Comparison of ENCODE assay signal across 28 mouse cellular contexts in the genomic region with DNA sequence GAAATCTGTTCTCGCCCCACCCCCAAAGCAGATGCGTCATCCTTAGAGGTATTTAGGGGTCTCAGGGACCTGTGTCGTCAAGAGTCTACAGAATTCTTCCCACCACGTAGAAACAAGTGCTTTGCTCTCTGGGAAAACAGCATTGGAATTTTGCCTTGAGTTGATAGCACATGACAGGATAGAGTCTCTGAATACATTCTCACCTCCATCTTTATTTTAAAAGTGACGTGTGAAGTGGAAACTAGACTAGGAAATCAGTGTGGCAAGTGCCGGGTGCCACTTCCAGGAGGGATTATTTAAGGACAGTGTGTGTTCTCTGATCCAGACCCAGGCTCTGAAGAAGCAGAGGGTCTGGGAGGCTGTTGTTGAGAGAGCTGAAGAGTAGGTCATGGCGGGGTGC.
DNase-seq lines count a peak whose midpoint lies in the region; ATAC-seq and TF ChIP-seq lines count a peak whose summit lies in the region.
"Had no signal": no experiment of that assay in that cellular context is flagged by ENCODE, and none has a peak within 500 bp of the region (broad histone marks: within the 10 kb centered on the region; RNA-seq: fewer than 3 reads in every experiment).

No protein-coding gene starts in this region.

- no peak for TF ChIP-seq CTCF in layer of hippocampus, adult 2 months (conservative IDR thresholded peaks at IDR 0.05)

- H3K36me3 ChIP-seq in heart, embryonic 12.5 days, result no peaks in the 10 kb centered on the region
- 0 out of 2 replicates have a peak, but pooled peaks cover 3% of the 10 kb centered on the region for H3K36me3 ChIP-seq in embryonic facial prominence, embryonic 10.5 days (replicated peaks)
- no peaks in the 10 kb centered on the region for H3K36me3 ChIP-seq in embryonic facial prominence, embryonic 14.5 days (ENCODE audit: control insufficient read depth, insufficient read depth, low read length)
- H3K36me3 ChIP-seq: midbrain, embryonic 12.5 days; neural tube, embryonic 13.5 days had no signal

- H3K9ac ChIP-seq in heart, embryonic 12.5 days, result no peak overlapping the region
- H3K9ac ChIP-seq in embryonic facial prominence, embryonic 14.5 days (ENCODE audit: low read depth, low read length), result no peak overlapping the region
- H3K9ac ChIP-seq: forebrain, embryonic 13.5 days; hindbrain, embryonic 14.5 days; lung, embryonic 15.5 days; midbrain, embryonic 12.5 days; neural tube, embryonic 13.5 days had no signal

- H3K4me1 ChIP-seq in heart, embryonic 12.5 days (replicated peaks), result peaks cover 70% of the 10 kb centered on the region
- H3K4me1 ChIP-seq in embryonic facial prominence, embryonic 10.5 days, result peaks cover 70% of the 10 kb centered on the region
- peaks cover 24% of the 10 kb centered on the region for H3K4me1 ChIP-seq in embryonic facial prominence, embryonic 14.5 days (ENCODE audit: control insufficient read depth, insufficient read depth, low read length)

- WGBS in heart, embryonic 12.5 days, result 46% methylated on average over 7 of the region's 7 CpGs
- 81% methylated on average over 7 of the region's 7 CpGs for WGBS in embryonic facial prominence, embryonic 10.5 days
- WGBS in embryonic facial prominence, embryonic 14.5 days, result 72% methylated on average over 7 of the region's 7 CpGs

- no peak overlapping the region for H3K4me3 ChIP-seq in heart, embryonic 12.5 days
- no peak overlapping the region for H3K4me3 ChIP-seq in layer of hippocampus, adult 2 months
- H3K4me3 ChIP-seq in embryonic facial prominence, embryonic 10.5 days, result no peak overlapping the region
- no peak overlapping the region for H3K4me3 ChIP-seq in embryonic facial prominence, embryonic 14.5 days (ENCODE audit: low read depth, low read length)
- H3K4me3 ChIP-seq: erythroblast, embryonic 14.5 days; forebrain, embryonic 13.5 days; heart, adult 2 months; lung, embryonic 15.5 days; megakaryocyte, embryonic 14.5 days; midbrain, embryonic 12.5 days; neural tube, embryonic 13.5 days had no signal

- peak overlapping the region; percentile 65 for H3K27ac ChIP-seq in heart, embryonic 12.5 days (ENCODE audit: poor library complexity, severe bottlenecking)
- peak overlapping the region; percentile 79; the same call in 1 of the 2 replicates for H3K27ac ChIP-seq in layer of hippocampus, adult 2 months
- H3K27ac ChIP-seq in embryonic facial prominence, embryonic 10.5 days (replicated peaks), result peak overlapping the region; percentile 49
- H3K27ac ChIP-seq in embryonic facial prominence, embryonic 14.5 days (replicated peaks; ENCODE audit: low read depth, low read length), result peak overlapping the region; percentile 42; the same call in 1 of the 2 replicates
- H3K27ac ChIP-seq: forebrain, embryonic 13.5 days; heart, adult 2 months; hindbrain, embryonic 14.5 days; lung, embryonic 15.5 days; midbrain, embryonic 12.5 days; neural tube, embryonic 13.5 days had no signal

- no peak for DNase-seq in heart, postnatal 4 days
- no peak for DNase-seq in layer of hippocampus, adult 2 months (ENCODE audit: low spot score in 2 of 2)
- DNase-seq in layer of hippocampus, adult 8-10 months (ENCODE audit: low spot score in 2 of 2), result no peak
- DNase-seq in embryonic facial prominence, embryonic 10.5 days (ENCODE audit: low spot score), result no peak
- DNase-seq in embryonic facial prominence, embryonic 14.5 days (ENCODE audit: low spot score), result no peak
- no peak for DNase-seq in cerebellum, postnatal 14 days
- DNase-seq: adrenal gland, adult 2 months; adrenal gland, postnatal 36 days; B cell, adult 2 months; cerebellum, adult 2 months; cerebellum, postnatal 25 days; gastrocnemius, postnatal 25 days; heart, adult 2 months; kidney, adult 11 months; kidney, postnatal 25 days; lung, postnatal 4 days; thymus, adult 2 months; thymus, postnatal 36 days had no signal

- ATAC-seq in heart, embryonic 12.5 days (ENCODE audit: insufficient number of reproducible peaks, low FRiP score), result no peak
- no peak for ATAC-seq in embryonic facial prominence, embryonic 14.5 days (ENCODE audit: low read depth)
- ATAC-seq: activated CD4-positive, CD25-positive, alpha-beta regulatory T cell, adult 4 months; forebrain, embryonic 13.5 days; inflammation-experienced regulatory T-cells, adult 6 months had no signal

- H3K4me2 ChIP-seq in heart, embryonic 12.5 days, result no peak overlapping the region
- H3K4me2 ChIP-seq in embryonic facial prominence, embryonic 14.5 days (ENCODE audit: low read depth, low read length), result no peak overlapping the region
- H3K4me2 ChIP-seq: forebrain, embryonic 13.5 days; hindbrain, embryonic 14.5 days; lung, embryonic 15.5 days; midbrain, embryonic 12.5 days; neural tube, embryonic 13.5 days had no signal

- H3K27me3 ChIP-seq in heart, embryonic 12.5 days (replicated peaks), result no peaks in the 10 kb centered on the region
- no peaks in the 10 kb centered on the region for H3K27me3 ChIP-seq in embryonic facial prominence, embryonic 10.5 days (replicated peaks; ENCODE audit: low read depth, poor library complexity, severe bottlenecking)
- no peaks in the 10 kb centered on the region for H3K27me3 ChIP-seq in embryonic facial prominence, embryonic 14.5 days (replicated peaks; ENCODE audit: control insufficient read depth, insufficient read depth, low read length)
- H3K27me3 ChIP-seq: forebrain, embryonic 13.5 days; lung, embryonic 15.5 days; megakaryocyte, embryonic 14.5 days; midbrain, embryonic 12.5 days; neural tube, embryonic 13.5 days had no signal

- H3K9me3 ChIP-seq in heart, embryonic 12.5 days (replicated peaks), result no peaks in the 10 kb centered on the region
- no peaks in the 10 kb centered on the region for H3K9me3 ChIP-seq in embryonic facial prominence, embryonic 10.5 days
- no peaks in the 10 kb centered on the region for H3K9me3 ChIP-seq in embryonic facial prominence, embryonic 14.5 days (ENCODE audit: control insufficient read depth, low read length)
- H3K9me3 ChIP-seq: forebrain, embryonic 13.5 days; lung, embryonic 15.5 days; megakaryocyte, embryonic 14.5 days; midbrain, embryonic 12.5 days; neural tube, embryonic 13.5 days had no signal
